Mouse (Mus musculus): ENCODE results near the gene Gm10972. TPM values are rescaled to one million over a fixed set of nuclear protein-coding genes. Genes with fewer than 3 reads are reported as not detected.
"Not testable (repeated sequence)": the region's sequence is repeated elsewhere in the genome, so short reads cannot be mapped to it uniquely, and the experiment has no call there.

Gm10972 gene
- polyA plus RNA-seq (2015; fragmentation: Nextera tagmentation; extraction: Ambion mirVana) = not detected in 2 replicates

- H3K36me3 ChIP-seq; H3K4me3 ChIP-seq (replicated peaks); H3K27me3 ChIP-seq (replicated peaks); H3K9me3 ChIP-seq (replicated peaks); H3K27ac ChIP-seq (replicated peaks); H3K4me1 ChIP-seq; H3K4me2 ChIP-seq; ATAC-seq (ENCODE audit: low FRiP score); H3K9ac ChIP-seq (replicated peaks): not testable (repeated sequence)
- 85% methylated on average over 2 of the region's 2 CpGs for WGBS
Observed at GRCm38 (mm10) chr3:94642495-94643162, at the start of gene Gm10972. Gene Gm10972, plus strand, starts transcription at chr3:94643112.

- Histone ChIP-seq H3K27me3 (replicated peaks) (no peaks in the 10 kb centered on the region), H3K9ac (replicated peaks) (no peak overlapping the region), H3K9me3 (replicated peaks) (no peaks in the 10 kb centered on the region), H3K4me3 (replicated peaks) (no peak overlapping the region), H3K4me1 (no peaks in the 10 kb centered on the region), H3K27ac (replicated peaks) (no peak overlapping the region), H3K4me2 (no peak overlapping the region), H3K36me3 (no peaks in the 10 kb centered on the region)
- no peak for ATAC-seq (ENCODE audit: low FRiP score)
- WGBS = 96% methylated on average over 6 of the region's 6 CpGs
Observed at GRCm38 (mm10) chr3:94595871-94596287, 47.0 kb upstream of the Gm10972 start.

- no peaks in the 10 kb centered on the region for H3K27me3 ChIP-seq (replicated peaks)
- no peak overlapping the region for H3K9ac ChIP-seq (replicated peaks)
- 76% methylated on average over 3 of the region's 3 CpGs for WGBS
- ATAC-seq (ENCODE audit: low FRiP score) = no peak
- H3K4me2 ChIP-seq = no peak overlapping the region
- H3K36me3 ChIP-seq = no peaks in the 10 kb centered on the region
- no peaks in the 10 kb centered on the region for H3K4me1 ChIP-seq
- H3K4me3 ChIP-seq (replicated peaks) = no peak overlapping the region
- no peaks in the 10 kb centered on the region for H3K9me3 ChIP-seq (replicated peaks)
- no peak overlapping the region for H3K27ac ChIP-seq (replicated peaks)
Observed at GRCm38 (mm10) chr3:94597224-94597779, 45.6 kb upstream of the Gm10972 start.

- no peak for ATAC-seq (ENCODE audit: low FRiP score)
Observed at GRCm38 (mm10) chr3:94601959-94602358, 41.0 kb upstream of the Gm10972 start.

GRCm38 (mm10) chr3:94609621-94610020 lies 33.3 kb upstream of the Gm10972 start:
- WGBS = over 99% methylated on average over 3 of the region's 3 CpGs
- ATAC-seq (ENCODE audit: low FRiP score) = no peak
- Histone ChIP-seq H3K9ac (replicated peaks) (no peak overlapping the region), H3K27me3 (replicated peaks) (no peaks in the 10 kb centered on the region), H3K4me1 (peaks cover 3% of the 10 kb centered on the region), H3K36me3 (no peaks in the 10 kb centered on the region), H3K27ac (replicated peaks) (no peak overlapping the region), H3K4me3 (replicated peaks) (no peak overlapping the region), H3K4me2 (no peak overlapping the region), H3K9me3 (replicated peaks) (no peaks in the 10 kb centered on the region)

More at GRCm38 (mm10) chr3:94601959-94602358, 41.0 kb upstream of the Gm10972 start:
- H3K27ac ChIP-seq (replicated peaks) = no peak overlapping the region
- H3K4me2 ChIP-seq = no peak overlapping the region
- H3K27me3 ChIP-seq (replicated peaks) = no peaks in the 10 kb centered on the region
- H3K36me3 ChIP-seq = no peaks in the 10 kb centered on the region
- H3K4me3 ChIP-seq (replicated peaks) = no peak overlapping the region
- no peak overlapping the region for H3K9ac ChIP-seq (replicated peaks)
- no peaks in the 10 kb centered on the region for H3K9me3 ChIP-seq (replicated peaks)
- no peaks in the 10 kb centered on the region for H3K4me1 ChIP-seq
- 2% methylated on average over 4 of the region's 4 CpGs for WGBS

GRCm38 (mm10) chr3:94610581-94610980 lies 32.3 kb upstream of the Gm10972 start:
- Histone ChIP-seq H3K9ac (replicated peaks) (no peak overlapping the region), H3K4me3 (replicated peaks) (no peak overlapping the region), H3K4me1 (peaks cover 3% of the 10 kb centered on the region), H3K27me3 (replicated peaks) (no peaks in the 10 kb centered on the region), H3K27ac (replicated peaks) (no peak overlapping the region), H3K36me3 (no peaks in the 10 kb centered on the region), H3K4me2 (no peak overlapping the region), H3K9me3 (replicated peaks) (no peaks in the 10 kb centered on the region)
- no peak for ATAC-seq (ENCODE audit: low FRiP score)
- WGBS = 71% methylated on average over 2 of the region's 2 CpGs

- Histone ChIP-seq H3K9ac (replicated peaks) (no peak overlapping the region), H3K4me2 (no peak overlapping the region), H3K27ac (replicated peaks) (no peak overlapping the region), H3K4me3 (replicated peaks) (no peak overlapping the region), H3K4me1 (peaks cover 3% of the 10 kb centered on the region), H3K36me3 (no peaks in the 10 kb centered on the region), H3K9me3 (replicated peaks) (no peaks in the 10 kb centered on the region), H3K27me3 (replicated peaks) (no peaks in the 10 kb centered on the region)
- ATAC-seq (ENCODE audit: low FRiP score) = no peak
- WGBS = 42% methylated on average over 4 of the region's 4 CpGs
Observed at GRCm38 (mm10) chr3:94611343-94611742, 31.6 kb upstream of the Gm10972 start.

GRCm38 (mm10) chr3:94611834-94612233 lies 31.1 kb upstream of the Gm10972 start:
- peaks cover 3% of the 10 kb centered on the region for H3K4me1 ChIP-seq
- no peaks in the 10 kb centered on the region for H3K36me3 ChIP-seq
- no peak overlapping the region for H3K4me2 ChIP-seq
- no peaks in the 10 kb centered on the region for H3K9me3 ChIP-seq (replicated peaks)
- H3K4me3 ChIP-seq (replicated peaks) = no peak overlapping the region
- 83% methylated on average over 5 of the region's 5 CpGs for WGBS
- no peaks in the 10 kb centered on the region for H3K27me3 ChIP-seq (replicated peaks)
- no peak overlapping the region for H3K9ac ChIP-seq (replicated peaks)
- no peak overlapping the region for H3K27ac ChIP-seq (replicated peaks)
- ATAC-seq (ENCODE audit: low FRiP score) = no peak

GRCm38 (mm10) chr3:94612274-94612673 lies 30.6 kb upstream of the Gm10972 start:
- no peak overlapping the region for H3K9ac ChIP-seq (replicated peaks)
- H3K4me1 ChIP-seq = peaks cover 3% of the 10 kb centered on the region
- H3K9me3 ChIP-seq (replicated peaks) = no peaks in the 10 kb centered on the region
- H3K4me3 ChIP-seq (replicated peaks) = no peak overlapping the region
- no peak overlapping the region for H3K27ac ChIP-seq (replicated peaks)
- 76% methylated on average over 1 of the region's 1 CpGs for WGBS
- no peaks in the 10 kb centered on the region for H3K36me3 ChIP-seq
- H3K4me2 ChIP-seq = no peak overlapping the region
- no peaks in the 10 kb centered on the region for H3K27me3 ChIP-seq (replicated peaks)
- ATAC-seq (ENCODE audit: low FRiP score) = no peak

GRCm38 (mm10) chr3:94613258-94613878 lies 29.5 kb upstream of the Gm10972 start:
- Histone ChIP-seq H3K27ac (replicated peaks) (no peak overlapping the region), H3K4me3 (replicated peaks) (no peak overlapping the region), H3K4me2 (no peak overlapping the region), H3K4me1 (peaks cover 3% of the 10 kb centered on the region), H3K9me3 (replicated peaks) (no peaks in the 10 kb centered on the region), H3K27me3 (replicated peaks) (no peaks in the 10 kb centered on the region), H3K36me3 (no peaks in the 10 kb centered on the region), H3K9ac (replicated peaks) (no peak overlapping the region)
- no peak for ATAC-seq (ENCODE audit: low FRiP score)
- WGBS = 62% methylated on average over 7 of the region's 7 CpGs

- Histone ChIP-seq H3K27me3 (replicated peaks) (no peaks in the 10 kb centered on the region), H3K9ac (replicated peaks) (no peak overlapping the region), H3K36me3 (no peaks in the 10 kb centered on the region), H3K4me3 (replicated peaks) (no peak overlapping the region), H3K4me2 (no peak overlapping the region), H3K9me3 (replicated peaks) (no peaks in the 10 kb centered on the region), H3K4me1 (no peaks in the 10 kb centered on the region; the same call in none of the 2 replicates), H3K27ac (replicated peaks) (no peak overlapping the region)
- no peak for ATAC-seq (ENCODE audit: low FRiP score)
- WGBS = 71% methylated on average over 4 of the region's 4 CpGs
Observed at GRCm38 (mm10) chr3:94616717-94617116, 26.2 kb upstream of the Gm10972 start.

All from neural tube, embryonic 15.5 days (tissue).